Mouse (Mus musculus) limb, embryonic 11.5 days (tissue): ENCODE measurements around the gene Kif3b. TPM values are rescaled to one million over a fixed set of nuclear protein-coding genes. Genes with fewer than 3 reads are reported as not detected.
"Not testable (repeated sequence)": the region's sequence is repeated elsewhere in the genome, so short reads cannot be mapped to it uniquely, and the experiment has no call there.

ENCODE experiments used
- ATAC-seq: fragments of 200-750 bp; cut with Nextera tagmentation; 2 replicates; pipeline ENCODE4 v1.8.0; 2017; ENCODE audit warnings: low read depth; ENCODE audit not compliant: insufficient number of reproducible peaks, low FRiP score, low TSS enrichment
- DNase-seq: peaks from one replicate; pipeline ENCODE4 v3.0.0-alpha.2; 2015; ENCODE audit warnings: low spot score
- H3K27ac ChIP-seq: fragments of 300-500 bp; sonication (generic); replicated peaks from 2 replicates; pipeline ENCODE4 v1.5.1; 2014; ENCODE audit warnings: low read depth, mild to moderate bottlenecking, low read length
- H3K27me3 ChIP-seq: fragments of 300-500 bp; sonication (generic); 2 replicates; pipeline ENCODE4 v1.6.1; 2014; ENCODE audit warnings: mild to moderate bottlenecking, low read length, mixed read lengths; ENCODE audit not compliant: control insufficient read depth, insufficient read depth
- H3K36me3 ChIP-seq: fragments of 300-500 bp; sonication (generic); 2 replicates; pipeline ENCODE4 v1.6.1; 2014; ENCODE audit warnings: mild to moderate bottlenecking, low read length, moderate library complexity, mixed read lengths; ENCODE audit not compliant: control insufficient read depth, insufficient read depth
- H3K4me1 ChIP-seq: fragments of 300-500 bp; sonication (generic); 2 replicates; pipeline ENCODE4 v1.6.1; 2014; ENCODE audit warnings: low read length, mixed read lengths; ENCODE audit not compliant: control insufficient read depth, insufficient read depth
- H3K4me2 ChIP-seq: fragments of 300-500 bp; sonication (generic); 2 replicates; pipeline ENCODE4 v1.6.1; 2014; ENCODE audit warnings: low read depth, mild to moderate bottlenecking, moderate library complexity; ENCODE audit not compliant: severe bottlenecking
- H3K4me3 ChIP-seq: fragments of 300-500 bp; sonication (generic); 2 replicates; pipeline ENCODE4 v1.5.1; 2014; ENCODE audit warnings: low read depth, low read length
- H3K9ac ChIP-seq: fragments of 300-500 bp; sonication (generic); 2 replicates; pipeline ENCODE4 v1.6.1; 2014; ENCODE audit warnings: mild to moderate bottlenecking, low read length
- H3K9me3 ChIP-seq: fragments of 300-500 bp; sonication (generic); 2 replicates; pipeline ENCODE4 v1.6.1; 2016; ENCODE audit warnings: low read length; ENCODE audit not compliant: control insufficient read depth
- WGBS: fragments of 180-500 bp; shearing (Covaris S2); extraction: QIAGEN DNeasy Blood & Tissue Kit; methylation state at CpG from one replicate; pipeline ENCODE4 v1.1.7; 2014; 5-methylcytosine and 5-hydroxymethylcytosine counted together
- polyA plus RNA-seq: library from polyadenylated mRNA; unstranded; fragments of >200 nt; fragmentation: Nextera tagmentation; extraction: Ambion mirVana; gene quantifications from 2 replicates; pipeline ENCODE4 v1.2.1, GENCODE M21; 2014

The Kif3b gene
- polyA plus RNA-seq, 1 experiment from 2014 or later = 5.1 TPM

DNA sequence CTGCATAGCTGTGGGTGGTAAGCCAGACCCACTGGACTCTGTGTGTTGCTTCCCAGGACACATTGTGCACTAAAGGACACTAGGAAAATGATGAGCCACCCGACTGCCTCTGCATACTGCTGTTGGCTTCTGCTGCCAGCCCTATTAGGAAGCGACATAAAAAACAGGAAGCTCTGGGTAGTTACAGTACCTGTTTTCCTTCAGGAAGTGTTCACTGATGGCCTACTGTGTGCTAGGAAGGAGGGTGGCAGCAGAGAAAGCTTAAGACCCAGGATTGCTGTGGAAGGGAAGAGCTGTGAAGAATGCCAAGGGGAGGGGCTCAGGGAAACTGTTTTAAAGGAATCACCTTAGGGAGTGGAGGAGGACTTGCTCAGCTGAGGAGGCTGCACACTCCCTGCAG lies 23.9 kb upstream of the Kif3b start:
- ATAC-seq = no peak
- no peak overlapping the region for H3K9ac ChIP-seq
- no peak overlapping the region for H3K4me3 ChIP-seq
- H3K9me3 ChIP-seq = no peaks in the 10 kb centered on the region
- H3K4me1 ChIP-seq = no peaks in the 10 kb centered on the region
- H3K27me3 ChIP-seq = no peaks in the 10 kb centered on the region
- H3K4me2 ChIP-seq = no peak overlapping the region
- H3K36me3 ChIP-seq = peaks cover 11% of the 10 kb centered on the region; the same call in 1 of the 2 replicates
- no peak overlapping the region for H3K27ac ChIP-seq
- WGBS = 83% methylated on average over 2 of the region's 2 CpGs
- DNase-seq = no peak

DNA sequence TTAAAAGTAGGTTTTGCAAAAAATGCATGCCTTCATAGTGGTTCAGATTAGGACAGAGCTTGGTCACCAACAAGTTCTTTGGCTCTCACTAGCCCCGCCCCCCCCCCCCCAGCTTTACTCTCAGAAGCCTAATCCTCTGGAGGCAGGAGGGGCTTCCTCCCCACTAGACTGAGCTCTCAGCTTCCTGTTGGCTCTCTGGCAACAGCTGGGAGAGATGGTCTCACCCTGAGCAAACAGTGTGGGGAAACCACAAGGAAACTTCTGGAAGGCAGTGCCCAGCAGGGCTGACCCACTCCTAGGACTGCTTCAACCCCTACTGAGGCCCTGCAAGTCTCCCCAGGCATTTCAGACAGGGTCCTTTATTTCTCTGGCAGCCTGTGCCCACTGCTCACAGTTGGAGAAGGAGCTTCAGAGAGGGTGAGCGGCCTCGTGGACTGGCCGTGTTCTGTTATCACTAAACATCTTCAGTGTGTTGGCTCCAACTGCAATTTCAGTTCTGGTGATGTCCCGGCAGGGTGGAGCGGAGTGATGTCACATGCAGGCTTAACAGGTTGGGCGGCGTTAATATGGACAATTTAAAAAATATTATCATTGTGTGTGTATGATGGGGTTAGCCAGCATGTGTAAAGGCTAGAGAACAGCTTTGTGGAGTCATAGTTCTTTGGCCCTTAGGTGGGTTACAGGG lies 20.8 kb upstream of the Kif3b start:
- not testable (repeated sequence) for H3K36me3 ChIP-seq, H3K4me2 ChIP-seq, H3K27me3 ChIP-seq, ATAC-seq, H3K4me3 ChIP-seq, H3K27ac ChIP-seq, H3K9me3 ChIP-seq, H3K9ac ChIP-seq, DNase-seq, H3K4me1 ChIP-seq
- WGBS = 78% methylated on average over 8 of the region's 8 CpGs

DNA sequence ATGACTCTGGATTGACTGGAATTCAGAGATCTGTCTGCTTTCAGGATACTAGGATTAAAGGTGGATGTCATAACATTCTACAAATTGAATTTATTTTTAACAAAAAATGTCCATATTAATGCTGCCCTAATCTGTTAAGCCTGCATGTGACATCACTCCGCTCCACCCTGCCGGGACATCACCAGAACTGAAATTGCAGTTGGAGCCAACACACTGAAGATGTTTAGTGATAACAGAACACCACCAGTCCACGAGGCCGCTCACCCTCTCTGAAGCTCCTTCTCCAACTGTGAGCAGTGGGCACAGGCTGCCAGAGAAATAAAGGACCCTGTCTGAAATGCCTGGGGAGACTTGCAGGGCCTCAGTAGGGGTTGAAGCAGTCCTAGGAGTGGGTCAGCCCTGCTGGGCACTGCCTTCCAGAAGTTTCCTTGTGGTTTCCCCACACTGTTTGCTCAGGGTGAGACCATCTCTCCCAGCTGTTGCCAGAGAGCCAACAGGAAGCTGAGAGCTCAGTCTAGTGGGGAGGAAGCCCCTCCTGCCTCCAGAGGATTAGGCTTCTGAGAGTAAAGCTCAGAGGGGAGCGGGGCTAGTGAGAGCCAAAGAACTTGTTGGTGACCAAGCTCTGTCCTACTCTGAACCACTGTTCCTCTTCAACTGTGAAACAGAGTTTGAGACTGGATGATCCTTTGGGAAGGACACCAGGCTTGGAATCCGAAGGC lies 16.9 kb upstream of the Kif3b start:
- not testable (repeated sequence) for H3K4me1 ChIP-seq, H3K36me3 ChIP-seq, H3K4me3 ChIP-seq, H3K27me3 ChIP-seq, H3K4me2 ChIP-seq, H3K9me3 ChIP-seq, ATAC-seq, H3K27ac ChIP-seq, H3K9ac ChIP-seq, DNase-seq
- WGBS = 73% methylated on average over 6 of the region's 6 CpGs

DNA sequence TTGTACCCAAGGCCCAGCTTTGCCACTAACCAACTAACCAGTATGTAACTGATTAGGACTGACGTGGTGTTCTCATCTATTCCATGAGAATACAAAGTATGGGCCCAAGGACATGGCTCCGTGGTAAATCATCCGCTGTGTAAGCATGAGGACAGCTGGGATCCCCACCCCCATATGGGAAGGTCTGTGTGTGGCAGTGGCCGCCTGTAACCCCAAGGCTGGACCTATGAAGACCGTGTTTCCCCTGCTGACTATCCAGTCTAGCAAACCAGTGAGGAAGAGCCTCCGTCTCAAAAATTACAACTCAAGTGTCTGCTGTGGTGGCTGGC lies 16.3 kb upstream of the Kif3b start:
- no peaks in the 10 kb centered on the region for H3K9me3 ChIP-seq
- no peak for ATAC-seq
- no peak overlapping the region for H3K9ac ChIP-seq
- DNase-seq = no peak
- no peak overlapping the region for H3K4me3 ChIP-seq
- no peaks in the 10 kb centered on the region for H3K4me1 ChIP-seq
- no peaks in the 10 kb centered on the region for H3K27me3 ChIP-seq
- no peak overlapping the region for H3K4me2 ChIP-seq
- H3K27ac ChIP-seq = no peak overlapping the region
- no peaks in the 10 kb centered on the region for H3K36me3 ChIP-seq
- 80% methylated on average over 6 of the region's 6 CpGs for WGBS

DNA sequence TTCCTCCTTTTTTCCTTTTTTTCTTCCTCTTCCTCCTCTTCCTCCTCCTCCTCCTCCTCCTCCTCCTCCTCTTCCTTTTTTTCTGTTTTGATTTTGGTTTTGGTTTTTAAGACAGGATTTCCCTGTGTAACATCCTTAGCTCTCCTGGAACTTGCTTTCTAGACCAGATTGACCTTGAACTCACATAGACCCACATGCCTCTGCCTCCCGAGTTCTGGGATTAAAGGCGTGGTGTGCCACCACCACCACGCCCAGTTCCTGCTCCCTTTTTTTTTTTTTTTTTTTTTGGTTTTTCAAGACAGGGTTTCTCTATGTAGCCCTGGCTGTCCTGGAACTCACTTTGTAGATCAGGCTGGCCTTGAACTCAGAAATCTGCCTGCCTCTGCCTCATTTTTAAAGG lies 15.6 kb upstream of the Kif3b start:
- WGBS = 90% methylated on average over 3 of the region's 3 CpGs
- not testable (repeated sequence) for ATAC-seq, H3K4me1 ChIP-seq, H3K36me3 ChIP-seq, H3K27me3 ChIP-seq, DNase-seq, H3K9ac ChIP-seq, H3K9me3 ChIP-seq, H3K4me2 ChIP-seq, H3K4me3 ChIP-seq, H3K27ac ChIP-seq

DNA sequence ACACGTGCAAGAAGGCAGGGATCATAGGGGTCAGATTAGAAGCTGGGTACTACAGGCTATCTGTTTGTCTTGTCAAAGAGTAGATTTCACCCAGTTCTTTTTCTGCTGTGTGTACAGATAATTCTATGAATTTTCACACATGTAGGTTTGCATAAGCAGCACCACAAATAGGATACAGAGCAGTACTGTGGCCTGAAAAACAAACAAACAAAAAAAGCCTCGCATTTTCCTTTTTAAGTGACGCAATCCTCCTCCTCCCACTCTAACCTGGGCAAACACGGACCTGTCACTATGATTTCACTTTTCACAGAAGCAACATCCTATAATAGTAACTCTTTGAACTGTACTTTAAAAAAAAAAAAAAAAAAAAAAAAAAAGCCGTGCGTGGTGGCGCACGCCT lies 14.8 kb upstream of the Kif3b start:
- 95% methylated on average over 8 of the region's 8 CpGs for WGBS
- H3K4me2 ChIP-seq = no peak overlapping the region
- H3K36me3 ChIP-seq = no peaks in the 10 kb centered on the region
- no peak overlapping the region for H3K9ac ChIP-seq
- no peak overlapping the region for H3K27ac ChIP-seq
- H3K4me3 ChIP-seq = no peak overlapping the region
- H3K9me3 ChIP-seq = no peaks in the 10 kb centered on the region
- no peaks in the 10 kb centered on the region for H3K4me1 ChIP-seq
- ATAC-seq (no peak), DNase-seq (no peak)
- no peaks in the 10 kb centered on the region for H3K27me3 ChIP-seq

DNA sequence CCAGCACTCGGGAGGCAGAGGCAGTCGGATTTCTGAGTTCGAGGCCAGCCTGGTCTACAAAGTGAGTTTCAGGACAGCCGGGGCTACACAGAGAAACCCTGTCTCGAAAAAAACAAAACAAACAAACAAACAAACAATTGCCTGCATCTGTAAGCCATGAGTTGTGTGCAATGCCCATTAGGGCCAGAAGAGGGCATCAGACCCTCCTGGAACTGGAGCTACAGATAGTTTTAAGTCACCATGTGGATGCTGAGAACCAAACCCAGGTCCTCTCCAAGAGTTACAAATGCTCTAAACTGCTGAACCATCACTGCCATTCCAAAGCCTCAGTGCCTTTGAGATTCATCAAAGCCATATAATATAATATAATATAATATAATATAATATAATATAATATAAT lies 14.4 kb upstream of the Kif3b start:
- not testable (repeated sequence) for H3K4me3 ChIP-seq, H3K9me3 ChIP-seq, H3K36me3 ChIP-seq, H3K27ac ChIP-seq, H3K4me2 ChIP-seq, DNase-seq, H3K27me3 ChIP-seq, H3K9ac ChIP-seq, ATAC-seq, H3K4me1 ChIP-seq
- WGBS = 88% methylated on average over 5 of the region's 5 CpGs

DNA sequence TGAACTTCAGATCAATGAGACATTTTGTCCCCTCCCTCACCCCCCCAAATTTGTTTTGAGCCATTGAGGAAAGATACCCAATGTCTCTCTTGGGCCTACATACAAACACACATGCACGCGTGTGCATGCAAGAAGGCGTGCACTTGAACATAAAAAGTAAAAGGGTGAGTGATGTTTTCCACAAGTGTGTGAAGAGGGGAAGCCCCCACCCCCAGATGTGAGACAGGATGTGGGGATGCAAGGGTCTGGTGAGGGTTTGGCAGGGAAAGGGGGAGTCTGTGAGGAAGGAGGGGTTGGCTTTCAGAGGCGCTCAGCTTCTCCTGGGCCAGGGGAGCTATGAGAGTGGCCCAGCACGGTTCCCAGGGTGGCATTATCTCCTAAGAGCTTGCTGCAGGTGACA lies 12.9 kb upstream of the Kif3b start:
- H3K9me3 ChIP-seq = no peaks in the 10 kb centered on the region
- DNase-seq = no peak
- H3K9ac ChIP-seq = no peak overlapping the region
- no peaks in the 10 kb centered on the region for H3K4me1 ChIP-seq
- WGBS = 89% methylated on average over 5 of the region's 5 CpGs
- no peaks in the 10 kb centered on the region for H3K27me3 ChIP-seq
- H3K36me3 ChIP-seq = no peaks in the 10 kb centered on the region
- no peak overlapping the region for H3K4me3 ChIP-seq
- H3K27ac ChIP-seq = no peak overlapping the region
- H3K4me2 ChIP-seq = no peak overlapping the region
- ATAC-seq = no peak

DNA sequence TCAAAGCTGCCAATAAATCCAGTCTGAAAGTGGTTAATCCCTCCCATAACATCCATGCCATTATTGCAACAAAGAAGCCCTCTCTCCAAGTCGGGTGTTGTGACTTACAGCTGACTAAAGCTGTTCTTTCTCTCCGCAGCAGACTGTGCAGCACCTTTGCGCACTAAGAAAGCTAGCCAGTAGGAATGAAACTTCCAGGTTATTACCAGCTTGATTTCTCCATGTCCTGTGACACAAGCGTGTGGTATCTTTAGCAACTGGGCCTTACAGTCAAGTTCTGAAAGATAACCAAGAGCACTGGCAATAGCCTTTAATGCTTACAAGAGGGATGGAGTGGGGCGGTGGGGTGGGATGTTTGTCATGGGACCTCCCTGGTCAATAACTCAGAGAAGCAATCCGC lies 7.3 kb upstream of the Kif3b start:
- Histone ChIP-seq H3K4me1 (no peaks in the 10 kb centered on the region), H3K36me3 (no peaks in the 10 kb centered on the region), H3K4me3 (no peak overlapping the region), H3K9me3 (no peaks in the 10 kb centered on the region), H3K9ac (no peak overlapping the region), H3K27me3 (no peaks in the 10 kb centered on the region), H3K27ac (no peak overlapping the region), H3K4me2 (no peak overlapping the region)
- no peak for DNase-seq
- WGBS = 83% methylated on average over 6 of the region's 6 CpGs
- no peak for ATAC-seq
